Mouse (Mus musculus) neural tube, embryonic 10.5 days (tissue): ENCODE measurements around the gene Dnajb8.

Source experiments
- DNase-seq: peaks from one replicate; pipeline ENCODE4 v3.0.0-alpha.2; 2017; ENCODE audit warnings: low spot score; ENCODE audit errors: extremely low spot score

Gene Dnajb8

DNA sequence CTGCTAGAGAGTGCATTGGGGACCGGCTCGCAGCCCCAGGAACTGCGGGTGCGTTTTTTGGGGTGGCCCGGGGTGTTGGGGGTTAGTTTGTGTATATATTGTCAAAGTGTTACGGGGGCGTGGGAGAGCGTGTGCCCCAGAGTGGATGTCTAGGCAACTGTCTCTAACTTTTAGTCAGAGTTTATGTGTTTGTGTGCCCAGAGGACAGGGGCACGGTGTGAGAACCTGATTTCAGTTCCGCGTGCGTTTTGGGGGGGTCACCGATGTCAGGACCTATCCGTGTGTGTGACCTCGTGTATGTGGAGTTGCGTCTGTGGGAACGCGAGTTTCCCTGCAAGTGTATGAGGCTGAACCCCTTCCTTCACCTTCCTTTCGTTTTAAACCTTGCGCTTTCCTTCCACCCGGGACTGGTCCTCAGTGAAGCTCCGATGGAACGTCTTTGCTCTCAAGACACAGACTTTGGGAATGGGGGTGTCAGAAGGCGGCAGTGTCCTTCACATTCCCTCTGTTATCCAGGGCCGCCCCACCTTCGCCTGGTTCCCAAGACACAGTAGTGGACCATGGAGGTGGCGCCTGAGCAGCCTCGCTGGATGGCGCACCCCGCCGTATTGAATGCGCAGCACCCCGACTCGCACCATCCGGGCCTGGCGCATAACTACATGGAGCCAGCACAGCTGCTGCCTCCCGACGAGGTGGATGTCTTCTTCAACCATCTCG lies 22.9 kb upstream of the Dnajb8 start:
- DNase-seq, result peak; percentile 65

DNA sequence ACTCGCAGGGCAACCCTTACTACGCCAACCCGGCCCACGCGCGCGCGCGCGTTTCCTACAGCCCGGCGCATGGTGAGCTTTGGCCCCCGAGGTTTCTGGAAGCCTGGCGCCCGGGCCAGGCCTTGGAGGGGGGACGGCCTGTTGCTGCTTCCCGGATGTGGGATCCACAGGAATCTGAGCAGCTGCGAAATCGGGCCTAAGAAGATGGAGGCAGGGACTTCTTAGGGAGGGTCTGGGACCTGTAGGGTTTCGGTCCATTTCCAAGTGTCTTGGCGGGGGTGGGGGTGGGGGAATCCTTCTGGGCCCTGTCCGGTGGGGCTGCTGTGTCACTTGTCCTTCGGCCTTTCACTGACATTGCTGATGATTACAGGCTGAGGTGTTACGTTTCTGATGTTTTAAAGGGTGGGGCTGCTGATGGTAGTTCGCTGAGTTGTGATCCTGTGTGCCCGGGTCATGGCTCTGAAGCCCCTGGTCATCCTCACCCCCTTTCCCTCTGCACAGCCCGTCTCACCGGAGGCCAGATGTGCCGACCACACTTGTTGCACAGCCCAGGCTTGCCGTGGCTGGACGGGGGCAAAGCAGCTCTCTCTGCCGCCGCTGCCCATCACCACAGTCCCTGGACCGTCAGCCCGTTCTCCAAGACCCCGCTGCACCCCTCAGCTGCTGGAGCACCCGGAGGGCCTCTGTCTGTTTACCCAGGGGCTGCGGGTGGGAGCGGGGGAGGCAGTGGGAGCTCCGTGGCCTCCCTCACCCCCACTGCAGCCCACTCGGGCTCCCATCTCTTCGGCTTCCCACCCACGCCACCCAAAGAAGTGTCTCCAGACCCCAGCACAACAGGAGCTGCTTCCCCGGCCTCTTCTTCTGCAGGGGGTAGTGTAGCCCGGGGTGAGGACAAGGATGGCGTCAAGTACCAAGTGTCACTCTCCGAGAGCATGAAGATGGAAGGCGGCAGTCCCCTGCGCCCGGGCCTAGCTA lies 22.1 kb upstream of the Dnajb8 start:
- peak; percentile 54 for DNase-seq

DNA sequence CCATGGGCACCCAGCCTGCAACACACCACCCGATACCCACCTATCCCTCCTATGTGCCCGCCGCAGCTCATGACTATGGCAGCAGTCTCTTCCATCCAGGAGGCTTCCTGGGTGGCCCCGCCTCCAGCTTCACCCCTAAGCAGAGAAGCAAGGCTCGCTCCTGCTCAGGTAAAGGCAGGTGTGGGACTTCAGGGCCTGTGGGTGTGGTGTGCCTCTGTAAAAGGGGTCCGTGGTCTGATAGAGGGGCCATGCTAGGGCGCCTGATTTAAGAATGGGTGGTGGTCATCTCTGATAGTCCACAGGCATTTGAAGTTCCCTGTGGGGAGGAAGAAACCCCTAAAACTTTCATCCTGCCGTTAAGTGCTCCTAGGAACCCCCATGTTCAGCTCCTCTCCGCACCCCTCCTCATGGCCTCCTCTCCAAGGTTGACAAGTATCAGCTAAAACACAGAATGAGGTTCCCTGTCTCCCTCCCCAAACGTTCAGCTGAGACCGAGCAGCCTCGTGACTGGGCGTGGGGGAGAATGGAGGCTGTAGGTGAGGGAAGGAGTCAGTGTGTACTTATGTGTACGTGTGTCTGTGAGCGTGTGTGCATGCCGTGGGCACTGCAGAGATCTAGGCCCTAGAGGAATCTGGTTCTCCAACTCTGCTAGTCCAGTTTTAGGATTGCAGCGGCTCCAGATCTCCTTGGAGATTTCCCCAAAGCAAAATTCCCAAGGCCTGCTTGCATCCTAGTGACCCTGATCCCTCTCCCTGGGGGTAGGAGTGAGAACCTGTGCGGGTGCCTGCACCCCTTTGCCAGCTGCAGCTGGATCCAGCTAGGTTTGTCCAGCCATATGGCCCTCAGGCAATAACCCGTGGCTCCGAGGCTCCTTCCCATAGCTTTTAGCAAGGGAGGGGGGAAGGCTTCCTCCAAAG lies 21.1 kb upstream of the Dnajb8 start:
- peak; percentile 41 for DNase-seq

DNA sequence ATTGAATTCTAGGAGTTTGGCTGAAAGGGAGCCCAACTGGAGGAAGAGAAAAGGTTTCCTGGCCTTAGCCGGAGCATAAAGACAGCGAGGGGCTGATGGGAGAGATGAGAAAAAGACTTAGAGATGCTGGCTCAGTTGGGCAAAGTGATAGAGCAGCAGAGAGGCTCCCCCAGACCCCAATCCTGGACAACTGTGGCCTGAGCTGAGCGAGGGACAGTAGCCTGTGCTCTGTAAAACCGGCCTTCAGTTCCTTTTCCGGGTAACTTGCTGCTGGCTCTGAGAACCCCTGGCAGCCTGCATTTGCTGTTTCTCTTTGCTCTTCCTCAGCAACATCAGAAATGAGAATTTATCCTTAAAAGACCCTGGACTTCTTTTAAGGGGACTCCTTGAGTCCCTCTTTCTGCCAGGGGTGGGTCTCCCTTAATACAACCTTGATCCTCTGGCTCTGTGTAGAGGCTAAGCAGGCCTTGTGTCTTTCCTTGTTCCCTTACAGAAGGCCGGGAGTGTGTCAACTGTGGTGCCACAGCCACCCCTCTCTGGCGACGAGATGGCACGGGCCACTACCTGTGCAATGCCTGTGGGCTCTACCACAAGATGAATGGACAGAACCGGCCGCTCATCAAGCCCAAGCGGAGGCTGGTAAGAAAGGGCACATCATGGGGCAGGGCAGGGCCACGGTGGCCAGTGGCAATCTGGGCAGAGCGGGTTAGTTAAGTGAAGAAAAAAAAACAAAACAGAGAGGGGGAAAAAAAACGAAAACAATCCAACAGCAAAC lies 20.0 kb upstream of the Dnajb8 start:
- peak; percentile 49 for DNase-seq

DNA sequence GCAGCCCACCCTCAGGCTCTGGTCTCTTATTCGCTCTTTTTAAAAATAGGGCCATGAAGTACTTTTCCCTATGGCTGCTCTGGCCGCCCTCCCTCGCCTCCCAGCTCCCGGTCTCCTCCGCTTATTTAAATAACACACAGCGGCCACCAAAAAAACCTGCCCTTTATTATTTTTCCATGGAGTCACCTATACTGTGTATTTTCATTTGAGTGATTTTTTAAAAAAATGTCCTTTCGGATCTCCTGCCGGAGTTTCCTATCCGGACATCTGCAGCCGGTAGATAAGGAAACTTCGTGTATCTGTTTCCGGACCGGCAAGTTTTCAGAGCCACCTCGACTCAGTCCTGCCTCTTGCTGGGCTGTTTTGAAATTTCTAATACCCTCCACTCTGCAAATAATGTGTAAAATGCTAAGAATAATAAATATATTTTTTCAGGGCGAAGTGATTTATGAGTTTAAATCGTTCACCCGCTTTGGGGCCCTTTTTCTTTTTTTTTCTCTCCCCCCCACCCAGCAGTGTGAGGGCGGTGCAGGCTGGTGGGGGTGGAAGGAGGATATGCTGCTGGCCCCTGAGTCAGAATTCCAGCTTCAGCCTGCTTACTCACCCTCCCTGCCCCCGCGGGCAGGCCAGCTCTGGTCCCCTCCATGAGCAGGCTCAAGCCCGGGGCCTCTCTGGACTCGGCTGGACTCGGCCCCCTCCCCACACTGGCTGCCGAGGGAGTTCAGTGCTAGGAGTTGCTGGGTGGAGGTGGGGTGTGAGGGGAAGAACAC lies 19.0 kb upstream of the Dnajb8 start:
- DNase-seq, result peak; percentile 58

DNA sequence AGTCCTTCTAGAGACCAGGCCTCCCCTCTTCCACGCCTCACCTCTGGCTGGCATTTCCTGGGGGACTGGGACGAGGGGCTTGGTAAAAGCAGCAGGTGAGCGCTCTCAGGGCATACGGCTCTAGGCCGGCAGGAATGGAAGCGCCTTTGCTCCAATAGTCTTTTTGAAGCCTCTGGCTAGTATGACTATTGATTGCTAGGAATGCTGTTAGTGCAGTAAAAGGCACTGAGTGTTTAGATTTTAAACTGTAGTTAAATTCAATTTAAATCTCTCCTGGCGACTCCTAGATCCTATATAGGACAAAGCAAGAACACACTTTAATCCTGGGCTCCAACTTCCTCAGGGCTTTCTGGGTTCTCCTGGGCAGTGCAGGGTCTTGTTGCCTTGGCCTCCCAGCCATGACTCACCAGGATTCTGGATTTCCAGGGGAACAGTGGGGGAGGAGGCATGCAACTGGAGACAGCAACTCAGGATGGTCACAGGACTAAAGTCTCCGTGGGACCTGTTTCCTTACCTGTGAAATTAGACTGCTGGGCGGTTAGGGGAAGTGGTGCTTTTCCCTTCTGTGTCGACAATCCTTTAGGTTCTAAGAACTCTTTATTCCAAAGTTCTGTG lies 18.2 kb upstream of the Dnajb8 start:
- DNase-seq, result no peak

DNA sequence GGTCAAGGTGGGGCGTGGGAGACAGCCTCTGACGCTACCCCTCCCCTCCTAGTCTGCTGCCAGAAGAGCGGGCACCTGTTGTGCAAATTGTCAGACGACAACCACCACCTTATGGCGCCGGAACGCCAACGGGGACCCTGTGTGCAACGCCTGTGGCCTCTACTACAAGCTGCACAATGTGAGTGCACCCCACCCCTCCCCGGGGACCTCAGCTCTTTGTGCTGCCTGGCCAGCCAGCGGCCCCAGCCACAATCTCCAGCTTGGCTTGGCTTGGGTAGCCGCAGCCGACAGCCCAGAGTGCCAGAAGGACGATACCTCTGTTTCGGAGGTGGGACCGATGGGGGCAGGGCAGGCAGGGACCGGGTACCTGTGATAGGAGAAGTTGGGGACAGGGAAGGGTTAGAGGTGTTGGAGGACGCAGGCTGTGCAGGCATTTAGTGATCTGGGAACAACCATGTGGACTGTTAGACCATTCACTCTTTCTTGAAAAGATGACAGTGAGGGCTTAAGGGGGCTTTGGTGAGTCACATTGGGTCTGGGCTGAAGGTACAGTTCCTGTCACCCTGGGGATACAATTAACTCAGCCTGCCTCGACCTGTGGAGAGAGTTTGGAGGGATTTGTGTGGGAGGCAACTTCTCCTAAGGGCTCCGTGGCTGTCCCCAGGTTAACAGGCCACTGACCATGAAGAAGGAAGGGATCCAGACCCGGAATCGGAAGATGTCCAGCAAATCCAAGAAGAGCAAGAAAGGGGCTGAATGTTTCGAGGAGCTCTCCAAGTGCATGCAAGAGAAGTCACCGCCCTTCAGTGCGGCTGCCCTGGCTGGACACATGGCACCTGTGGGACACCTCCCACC lies 17.3 kb upstream of the Dnajb8 start:
- DNase-seq, result peak; percentile 54

DNA sequence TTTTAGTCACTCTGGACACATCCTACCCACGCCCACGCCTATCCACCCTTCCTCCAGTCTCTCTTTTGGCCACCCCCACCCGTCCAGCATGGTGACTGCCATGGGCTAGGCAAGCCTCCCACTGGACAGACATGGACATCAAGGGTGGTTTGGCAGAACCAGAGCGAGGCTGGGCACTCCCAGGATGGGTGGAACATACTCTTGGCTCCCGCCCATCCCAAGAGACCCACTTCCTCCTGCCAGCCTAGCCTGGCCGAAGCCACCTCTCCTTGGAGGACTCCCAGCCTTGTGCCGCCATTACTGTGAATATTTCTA lies 16.7 kb upstream of the Dnajb8 start:
- peak; percentile 41 for DNase-seq

DNA sequence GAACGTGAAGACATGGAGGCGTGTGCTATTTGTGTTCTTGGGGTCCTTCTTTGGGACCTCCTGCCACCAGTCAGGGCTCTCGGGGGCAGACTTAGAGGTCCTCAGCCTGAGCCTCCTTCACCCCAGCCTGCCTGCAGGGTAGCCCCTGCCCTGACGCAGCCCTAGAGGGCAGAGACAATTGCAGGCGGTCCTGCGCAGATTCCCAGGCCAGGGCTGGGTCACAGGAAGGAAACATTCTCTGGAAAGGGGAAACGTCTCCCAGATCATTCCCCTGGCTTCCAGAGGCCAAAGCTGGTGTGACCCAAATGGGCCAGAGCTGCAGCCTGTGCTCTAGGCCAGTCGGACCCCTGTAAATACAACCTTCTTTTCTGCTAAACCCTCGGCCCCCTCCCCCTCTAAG lies 16.1 kb upstream of the Dnajb8 start:
- DNase-seq, result no peak

DNA sequence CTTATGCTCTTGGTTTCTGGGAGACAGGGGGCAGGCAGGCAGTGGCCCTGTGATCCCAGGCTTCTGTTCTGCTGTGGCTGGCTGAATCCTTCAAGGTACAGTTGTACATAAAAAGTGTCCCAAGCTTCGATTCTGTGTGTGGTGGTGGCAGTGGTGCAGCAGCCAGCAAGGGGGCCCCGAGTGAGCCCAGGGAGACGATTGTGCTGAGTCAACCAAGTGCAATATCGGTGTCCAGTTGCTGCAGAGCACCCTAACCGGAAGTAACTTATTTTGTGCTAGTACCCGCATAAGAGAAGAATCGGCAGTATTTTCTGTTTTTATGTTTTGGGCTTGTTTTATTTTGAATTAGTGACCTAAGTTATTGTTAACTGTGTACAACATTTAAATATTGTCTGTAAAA lies 15.5 kb upstream of the Dnajb8 start:
- DNase-seq, result no peak

DNA sequence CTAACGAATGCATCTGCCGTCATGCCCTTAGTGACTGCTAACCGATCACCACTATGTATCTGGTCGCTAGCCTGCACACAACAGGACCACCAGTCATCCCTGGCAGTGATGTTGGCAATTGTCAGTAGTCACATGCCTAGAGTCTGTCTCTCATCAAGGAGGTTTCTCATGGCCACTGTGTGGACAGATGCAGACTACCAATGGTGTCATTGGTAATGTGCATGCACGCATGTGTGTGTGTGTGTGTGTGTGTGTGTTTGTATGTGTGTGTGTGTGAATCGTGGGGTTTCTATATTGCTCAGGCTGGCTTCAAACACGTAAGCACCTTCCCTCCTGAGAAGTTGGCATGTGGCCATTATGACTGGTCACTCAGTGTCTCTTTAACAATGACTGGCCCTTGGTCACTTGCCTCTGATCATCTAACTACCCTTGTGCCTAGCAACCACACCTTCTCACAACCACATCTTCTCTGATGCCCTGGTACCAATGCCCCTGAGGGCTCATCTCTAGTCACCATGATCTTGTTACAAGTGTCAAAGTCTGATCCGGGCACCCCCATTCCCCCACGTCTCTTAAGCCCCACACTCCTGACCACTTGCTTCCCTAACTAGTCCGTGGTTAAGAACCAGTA lies 14.6 kb upstream of the Dnajb8 start:
- DNase-seq, result no peak

DNA sequence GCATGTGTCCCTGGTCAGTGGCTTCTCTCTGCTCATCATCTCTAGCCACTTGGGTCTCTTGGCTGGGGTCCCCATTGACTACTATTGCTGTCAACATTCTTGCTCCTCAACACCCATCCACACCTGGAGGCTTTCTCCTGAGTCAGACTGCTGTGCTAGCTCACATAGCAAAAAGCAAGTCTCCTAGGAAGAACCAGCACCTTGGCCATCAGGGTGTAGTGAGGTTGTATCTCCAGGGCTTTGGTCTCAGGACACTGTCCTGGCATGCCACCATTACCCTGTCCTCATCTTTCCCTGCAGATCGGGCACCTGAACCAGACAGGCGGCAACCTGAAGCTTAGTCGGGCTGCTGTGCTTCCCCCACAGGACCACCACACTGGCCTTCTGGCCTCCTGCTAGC lies 13.7 kb upstream of the Dnajb8 start:
- DNase-seq, result no peak

DNA sequence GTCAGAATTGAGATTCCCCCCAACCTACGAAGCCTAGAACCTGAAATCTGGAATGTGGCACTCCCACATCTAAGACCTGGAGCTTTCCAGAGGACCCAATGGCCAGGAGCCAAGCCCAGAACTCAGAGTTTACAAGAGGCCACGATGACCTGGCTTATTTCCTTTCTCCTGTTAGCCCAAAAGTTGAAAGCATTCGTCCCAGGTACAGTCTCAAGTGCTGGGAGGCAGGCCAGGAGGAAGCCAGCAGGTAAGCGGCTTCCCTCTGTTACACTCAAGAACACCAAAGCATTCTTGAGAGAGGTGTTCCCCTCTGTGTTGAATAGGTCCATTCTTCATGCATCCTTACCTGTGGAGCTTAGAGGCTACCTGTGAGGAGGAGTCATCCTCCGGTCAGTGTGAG lies 12.6 kb upstream of the Dnajb8 start:
- no peak for DNase-seq

DNA sequence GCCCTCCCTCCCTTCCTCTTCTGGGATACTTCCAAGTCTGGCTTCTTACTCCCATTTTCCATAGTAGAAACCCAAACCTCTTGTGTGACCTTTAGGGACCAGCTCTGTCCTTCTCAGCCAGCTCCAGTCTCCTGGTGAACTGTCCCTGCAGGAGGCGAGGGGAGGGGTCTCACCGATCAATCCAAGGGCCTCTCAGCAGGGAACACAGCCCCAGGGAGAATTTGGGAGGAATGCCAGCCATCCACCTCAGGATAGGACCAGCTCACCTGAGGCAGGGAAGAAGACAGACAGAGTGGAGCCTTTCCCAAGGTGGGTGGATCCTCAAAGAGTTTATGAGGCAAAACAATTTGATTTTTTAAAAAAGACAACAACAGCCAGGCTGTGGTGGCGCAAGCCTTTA lies 11.9 kb upstream of the Dnajb8 start:
- no peak for DNase-seq

DNA sequence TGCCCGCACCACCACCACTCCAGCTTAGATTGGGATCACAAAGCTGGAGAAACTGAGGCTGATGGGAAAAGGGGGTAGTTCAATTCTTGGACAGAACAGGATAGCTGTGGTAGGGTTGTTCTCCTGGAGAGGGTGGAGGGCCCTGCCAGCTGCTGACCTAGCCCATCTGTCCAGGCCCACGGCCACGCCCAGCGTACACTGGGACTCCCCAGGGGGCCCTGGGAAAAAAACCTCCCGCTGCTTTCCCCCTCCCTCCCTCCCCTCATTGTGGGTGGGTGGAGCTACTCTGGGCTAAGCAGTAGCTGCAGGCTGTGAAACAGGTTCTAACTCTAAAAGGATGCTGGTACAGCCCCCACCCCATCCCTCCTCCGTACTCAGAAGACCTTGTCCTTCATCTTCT lies 6.3 kb upstream of the Dnajb8 start:
- no peak for DNase-seq

DNA sequence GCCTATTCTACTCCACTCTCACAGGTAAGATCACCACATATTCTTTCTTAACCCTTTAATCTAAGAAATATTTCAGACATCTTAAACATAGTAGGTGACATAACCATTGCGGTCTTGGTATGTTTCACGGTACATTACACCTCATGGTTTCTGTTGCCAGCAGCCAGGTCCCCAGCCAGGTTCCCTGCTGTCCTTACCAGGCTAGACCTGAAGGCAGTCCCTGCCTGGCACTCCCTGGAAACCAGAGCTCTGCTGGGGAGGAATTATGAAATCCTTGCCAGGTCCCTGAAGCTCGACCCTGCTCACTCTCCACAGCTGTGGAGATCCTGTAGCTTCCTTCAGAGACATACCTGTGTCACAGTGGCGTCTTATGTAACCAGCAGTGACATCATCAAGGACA lies 5.9 kb upstream of the Dnajb8 start:
- no peak for DNase-seq

DNA sequence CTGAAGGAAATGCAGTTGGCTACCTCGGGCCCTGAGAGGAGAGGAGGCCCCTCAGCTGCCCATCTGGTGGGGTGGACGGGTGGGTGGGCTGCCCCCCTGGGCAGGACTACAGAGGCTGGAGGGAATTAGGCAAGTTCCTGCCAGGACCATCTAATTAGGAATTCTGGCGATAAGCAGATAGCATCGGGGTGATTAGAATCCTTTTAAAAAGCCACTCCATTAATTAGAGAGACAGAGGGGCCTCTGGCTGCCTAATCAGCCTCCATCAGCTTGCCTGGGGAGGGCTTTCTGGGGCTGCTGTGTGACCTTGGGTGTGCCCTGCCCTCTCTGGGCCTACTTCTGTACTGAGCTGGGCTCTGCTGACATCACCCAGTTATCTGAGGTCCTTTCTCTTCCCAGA lies 3.0 kb upstream of the Dnajb8 start:
- DNase-seq, result no peak

DNA sequence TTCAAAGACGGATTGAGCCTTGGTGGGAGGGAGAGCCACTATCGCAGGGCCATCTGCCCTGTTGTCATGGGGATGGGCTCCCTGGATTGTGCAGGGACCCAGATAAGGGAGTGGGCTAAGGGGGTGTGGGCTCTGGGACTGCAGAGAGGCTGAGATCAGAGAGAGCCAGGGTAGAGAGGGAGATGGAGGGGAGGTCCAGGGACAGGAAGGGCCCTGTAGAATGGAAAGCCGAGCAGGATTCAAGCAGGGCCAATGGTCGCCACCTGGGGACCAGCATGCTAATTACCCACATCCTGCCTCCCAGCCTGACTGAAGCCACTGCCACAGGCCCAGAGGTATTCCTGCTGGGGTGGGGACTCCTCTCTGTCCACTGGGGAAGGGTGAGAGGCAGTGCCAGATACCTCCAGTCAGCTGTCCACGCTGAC lies 4.5 kb downstream of the Dnajb8 start:
- no peak for DNase-seq
